Mouse (Mus musculus): ENCODE measurements around the gene Cacna2d2. TPM values are rescaled to one million over a fixed set of nuclear protein-coding genes. Genes with fewer than 3 reads are reported as not detected.

Cacna2d2 gene
- polyA plus RNA-seq (2012; ENCODE audit: low replicate concordance), result 5.4 and 12.0 TPM in 2 replicates

GRCm38 (mm10) chr9:107399491-107399971 lies at the start of gene Cacna2d2:
Gene Cacna2d2, plus strand, starts transcription at chr9:107399612.

GRCm38 (mm10) chr9:107533791-107534407 lies 134.5 kb downstream of the Cacna2d2 start, which contains the start of gene Tmem115:
Gene Tmem115, plus strand, starts transcription at chr9:107533945.

GRCm38 (mm10) chr9:107541474-107542351 lies 142.3 kb downstream of the Cacna2d2 start, which contains the start of the genes Cyb561d2 and Nprl2:
Gene Cyb561d2, minus strand, starts transcription at chr9:107542193.
Gene Nprl2, plus strand, starts transcription at chr9:107542226.

GRCm38 (mm10) chr9:107547026-107547425 lies 147.6 kb downstream of the Cacna2d2 start, which contains the start of gene Zmynd10:
Gene Zmynd10, plus strand, starts transcription at chr9:107547298.

GRCm38 (mm10) chr9:107551117-107551889 lies 151.9 kb downstream of the Cacna2d2 start, which contains the start of gene Rassf1:
Gene Rassf1, plus strand, starts transcription at chr9:107551555.

GRCm38 (mm10) chr9:107563029-107563581 lies 163.7 kb downstream of the Cacna2d2 start, which contains the start of gene Tusc2:
Gene Tusc2, plus strand, starts transcription at chr9:107563255.

GRCm38 (mm10) chr9:107567702-107568319 lies 168.4 kb downstream of the Cacna2d2 start, which contains the start of gene Hyal2:
Gene Hyal2, plus strand, starts transcription at chr9:107567945.

GRCm38 (mm10) chr9:107576357-107577107 lies 177.1 kb downstream of the Cacna2d2 start, which contains the start of gene Hyal1:
Gene Hyal1, plus strand, starts transcription at chr9:107576927.

GRCm38 (mm10) chr9:107578587-107578986 lies 179.2 kb downstream of the Cacna2d2 start, which contains the start of gene Naa80:
Gene Naa80, plus strand, starts transcription at chr9:107578887.

Other genes starting within 250 kb of the Cacna2d2 start
- gene Dock3, start 167.7 kb upstream of the Cacna2d2 start, polyA plus RNA-seq (2012; ENCODE audit: low replicate concordance), result 0.07 and 0.36 TPM in 2 replicates
- gene Mapkapk3, start 109.7 kb upstream of the Cacna2d2 start, polyA plus RNA-seq (2012; ENCODE audit: low replicate concordance), result 14.8 and 48.8 TPM in 2 replicates
- gene Cish, start 103.6 kb upstream of the Cacna2d2 start, polyA plus RNA-seq (2012; ENCODE audit: low replicate concordance), result 14.0 and 64.2 TPM in 2 replicates
- gene Hemk1, start 61.3 kb upstream of the Cacna2d2 start, polyA plus RNA-seq (2012; ENCODE audit: low replicate concordance), result 2.8 and 8.0 TPM in 2 replicates
- 0.22 and 0.29 TPM in 2 replicates for gene 6430571L13Rik, start 59.0 kb upstream of the Cacna2d2 start, polyA plus RNA-seq (2012; ENCODE audit: low replicate concordance)
- 32.1 and 48.8 TPM in 2 replicates for gene Tmem115, start 134.3 kb downstream of the Cacna2d2 start, polyA plus RNA-seq (2012; ENCODE audit: low replicate concordance)
- gene Cyb561d2, start 142.6 kb downstream of the Cacna2d2 start, polyA plus RNA-seq (2012; ENCODE audit: low replicate concordance), result 15.4 and 18.6 TPM in 2 replicates
- 2.6 and 3.1 TPM in 2 replicates for gene Nprl2, start 142.6 kb downstream of the Cacna2d2 start, polyA plus RNA-seq (2012; ENCODE audit: low replicate concordance)
- gene Zmynd10, start 147.7 kb downstream of the Cacna2d2 start, polyA plus RNA-seq (2012; ENCODE audit: low replicate concordance), result 0.29 and 1.1 TPM in 2 replicates
- gene Rassf1, start 151.9 kb downstream of the Cacna2d2 start, polyA plus RNA-seq (2012; ENCODE audit: low replicate concordance), result 19.8 and 49.2 TPM in 2 replicates
- gene Tusc2, start 163.6 kb downstream of the Cacna2d2 start, polyA plus RNA-seq (2012; ENCODE audit: low replicate concordance), result 18.0 and 56.6 TPM in 2 replicates
- 9.6 and 21.4 TPM in 2 replicates for gene Hyal2, start 168.3 kb downstream of the Cacna2d2 start, polyA plus RNA-seq (2012; ENCODE audit: low replicate concordance)
- 1.3 and 3.5 TPM in 2 replicates for gene Hyal1, start 177.3 kb downstream of the Cacna2d2 start, polyA plus RNA-seq (2012; ENCODE audit: low replicate concordance)
- gene Naa80, start 179.3 kb downstream of the Cacna2d2 start, polyA plus RNA-seq (2012; ENCODE audit: low replicate concordance), result 30.6 and 47.1 TPM in 2 replicates
- 0.51 TPM in 1 of 2 replicates, not detected in the other for gene Hyal3, start 181.2 kb downstream of the Cacna2d2 start, polyA plus RNA-seq (2012; ENCODE audit: low replicate concordance)
- gene Ifrd2, start 188.0 kb downstream of the Cacna2d2 start, polyA plus RNA-seq (2012; ENCODE audit: low replicate concordance), result 36.6 and 54.9 TPM in 2 replicates
- 0.28 and 0.46 TPM in 2 replicates for gene Sema3b, start 209.6 kb downstream of the Cacna2d2 start, polyA plus RNA-seq (2012; ENCODE audit: low replicate concordance)
- gene Gnai2, start 235.8 kb downstream of the Cacna2d2 start, polyA plus RNA-seq (2012; ENCODE audit: low replicate concordance), result 1,369 and 2,388 TPM in 2 replicates

Data from hematopoietic multipotent progenitor cell, adult 10-12 weeks (in vitro differentiated cells).